Mouse (Mus musculus) heart, postnatal 14 days (tissue): Measurements from ENCODE around the gene Cd247. TPM values are rescaled to one million over a fixed set of nuclear protein-coding genes. Genes with fewer than 3 reads are reported as not detected.

Experiments used
- DNase-seq, 2 experiments: peaks; one replicate each; pipeline ENCODE4 v3.0.0; 2021 to 2022
- intact Hi-C: fragments of 180-260 bp; cut with DNase I; formaldehyde crosslinking; loops from one replicate; pipeline ENCODE4 v1.15.1; 2025
- total RNA-seq, 2 experiments: library from RNA; stranded (reverse); gene quantifications; 2 replicates each; pipeline ENCODE4 v1.2.3; 2021

Cd247 gene
- total RNA-seq, 2 experiments from 2014 or later: 1.4 to 7.9 TPM

- intact Hi-C loops: no loop called here
- DNase-seq: peak in 1 of 2 experiments; percentile 13
Measured at GRCm38 (mm10) chr1:165845366-165845765, 56.9 kb downstream of the Cd247 start.

- intact Hi-C loops: no loop called here
- no peak for DNase-seq
Measured at GRCm38 (mm10) chr1:165848417-165848816, 59.9 kb downstream of the Cd247 start.

GRCm38 (mm10) chr1:165848881-165849280, 60.4 kb downstream of the Cd247 start:
- intact Hi-C loops: no loop called here
- no peak for DNase-seq

GRCm38 (mm10) chr1:165849458-165850445, 61.3 kb downstream of the Cd247 start:
- intact Hi-C loops: loop anchor here (5.0 kb wide), 1 partner anchor 43 kb away; no protein-coding TSS in a partner anchor

GRCm38 (mm10) chr1:165852131-165852530, 63.6 kb downstream of the Cd247 start:
- no peak for DNase-seq
- intact Hi-C loops: loop anchor here (2.0 to 5.0 kb wide), 2 partner anchors 40 to 115 kb away; no protein-coding TSS in a partner anchor

More at GRCm38 (mm10) chr1:165849458-165850445, 61.3 kb downstream of the Cd247 start:
- no peak for DNase-seq

GRCm38 (mm10) chr1:165853131-165853721, 64.7 kb downstream of the Cd247 start:
- no peak for DNase-seq
- intact Hi-C loops: loop anchor here (1.0 to 5.0 kb wide), 3 partner anchors 39 to 301 kb away; no protein-coding TSS in a partner anchor

- intact Hi-C loops: loop anchor here (1.0 to 5.0 kb wide), 4 partner anchors 38 to 300 kb away; no protein-coding TSS in a partner anchor
- DNase-seq: peak; percentile 73 to 84
Measured at GRCm38 (mm10) chr1:165853729-165854420, 65.4 kb downstream of the Cd247 start.

- intact Hi-C loops: loop anchor here (2.0 kb wide), 1 partner anchor 75 kb away; no protein-coding TSS in a partner anchor
- no peak for DNase-seq
Measured at GRCm38 (mm10) chr1:165855759-165856545, 67.5 kb downstream of the Cd247 start.

GRCm38 (mm10) chr1:165857279-165857678, 68.8 kb downstream of the Cd247 start:
- intact Hi-C loops: no loop called here

GRCm38 (mm10) chr1:165858356-165858755, 69.9 kb downstream of the Cd247 start:
- intact Hi-C loops: no loop called here
- no peak for DNase-seq

More at GRCm38 (mm10) chr1:165857279-165857678, 68.8 kb downstream of the Cd247 start:
- no peak for DNase-seq

GRCm38 (mm10) chr1:165860373-165861234, 72.1 kb downstream of the Cd247 start:
- no peak for DNase-seq
- intact Hi-C loops: no loop called here

- no peak for DNase-seq
- intact Hi-C loops: no loop called here
Measured at GRCm38 (mm10) chr1:165861235-165861609, 72.7 kb downstream of the Cd247 start.

- no peak for DNase-seq
- intact Hi-C loops: no loop called here
Measured at GRCm38 (mm10) chr1:165862059-165862458, 73.6 kb downstream of the Cd247 start.

- DNase-seq: no peak
- intact Hi-C loops: no loop called here
Measured at GRCm38 (mm10) chr1:165864864-165865795, 76.6 kb downstream of the Cd247 start.

- intact Hi-C loops: no loop called here
Measured at GRCm38 (mm10) chr1:165866630-165867280, 78.3 kb downstream of the Cd247 start.

GRCm38 (mm10) chr1:165868659-165869058, 80.2 kb downstream of the Cd247 start:
- intact Hi-C loops: no loop called here

More at GRCm38 (mm10) chr1:165866630-165867280, 78.3 kb downstream of the Cd247 start:
- DNase-seq: no peak

GRCm38 (mm10) chr1:165874645-165875044, 86.2 kb downstream of the Cd247 start:
- DNase-seq: no peak
- intact Hi-C loops: no loop called here

More at GRCm38 (mm10) chr1:165868659-165869058, 80.2 kb downstream of the Cd247 start:
- no peak for DNase-seq
